Mouse (Mus musculus): Measurements from ENCODE around the gene Bpnt1. TPM values are rescaled to one million over a fixed set of nuclear protein-coding genes. Genes with fewer than 3 reads are reported as not detected.

Bpnt1 gene
- polyA plus RNA-seq, 1 experiment, result 20.0 TPM

DNA sequence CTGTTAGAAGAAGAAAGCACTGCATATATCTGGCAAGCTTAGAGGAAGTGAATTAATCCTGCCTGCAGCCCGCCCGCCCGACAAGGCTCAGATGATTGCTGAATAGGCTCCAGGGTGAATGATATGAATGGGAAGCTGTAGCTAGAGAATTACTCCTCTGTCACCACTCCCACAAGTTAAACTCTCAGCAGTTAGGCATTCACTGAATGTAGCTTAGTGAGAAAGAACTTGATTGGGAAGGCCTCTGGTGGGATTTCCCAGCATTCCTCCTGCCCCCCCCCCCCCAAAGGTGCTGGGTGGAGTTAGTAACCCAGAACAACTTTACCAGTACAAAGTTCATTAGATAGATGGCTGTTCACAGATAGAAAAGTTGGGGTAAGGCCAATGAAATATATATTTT lies 4.6 kb downstream of the Bpnt1 start:
- H3K27me3 ChIP-seq (ENCODE audit: control insufficient read depth, insufficient read depth, insufficient read length), result no peaks in the 10 kb centered on the region
- H3K79me2 ChIP-seq (ENCODE audit: control insufficient read depth, insufficient read depth), result peaks cover 26% of the 10 kb centered on the region
- TF ChIP-seq CEBPB (IDR thresholded peaks at IDR 0.05; ENCODE audit: insufficient read depth, poor library complexity, severe bottlenecking), result no peak
- H3ac ChIP-seq (ENCODE audit: control insufficient read depth, insufficient read length), result no peak overlapping the region
- H3K4me2 ChIP-seq (ENCODE audit: low read depth), result no peak overlapping the region
- peaks cover 5% of the 10 kb centered on the region for H3K36me3 ChIP-seq (ENCODE audit: control insufficient read depth, insufficient read depth)
- H3K4me3 ChIP-seq, result no peak overlapping the region

GRCm38 (mm10) chr1:185342441-185342840 lies 10.5 kb downstream of the Bpnt1 start:
- no peaks in the 10 kb centered on the region for H3K79me2 ChIP-seq (ENCODE audit: control insufficient read depth, insufficient read depth)
- H3K27me3 ChIP-seq (ENCODE audit: control insufficient read depth, insufficient read depth, insufficient read length), result no peaks in the 10 kb centered on the region
- TF ChIP-seq REST (IDR thresholded peaks at IDR 0.05; ENCODE audit: insufficient read depth, insufficient read length), result no peak
- no peak for TF ChIP-seq CEBPB (IDR thresholded peaks at IDR 0.05; ENCODE audit: insufficient read depth, poor library complexity, severe bottlenecking)
- TF ChIP-seq MYOD1 (IDR thresholded peaks at IDR 0.05; ENCODE audit: control insufficient read depth in 1 of 3, insufficient read length in 2 of 3, low read depth in 2 of 3), result no peak
- no peak for TF ChIP-seq MAX (IDR thresholded peaks at IDR 0.05; ENCODE audit: low read depth)
- no peak for TF ChIP-seq POLR2A (IDR thresholded peaks at IDR 0.05; ENCODE audit: insufficient read length, low read depth)
- no peak for TF ChIP-seq USF1 (IDR thresholded peaks at IDR 0.05; ENCODE audit: low read depth)
- TF ChIP-seq POLR2AphosphoS2 (IDR thresholded peaks at IDR 0.05; ENCODE audit: insufficient read length, low read depth), result no peak
- no peak for TF ChIP-seq TCF12 (IDR thresholded peaks at IDR 0.05; ENCODE audit: insufficient read depth, poor library complexity, severe bottlenecking)
- no peak for TF ChIP-seq TCF3 (IDR thresholded peaks at IDR 0.05; ENCODE audit: insufficient read length, low read depth)
- no peak for TF ChIP-seq E2F4 (IDR thresholded peaks at IDR 0.05; ENCODE audit: insufficient read depth)
- no peak for TF ChIP-seq SRF (IDR thresholded peaks at IDR 0.05; ENCODE audit: control insufficient read depth, insufficient read length, low read depth)
- TF ChIP-seq MYOG (IDR thresholded peaks at IDR 0.05; ENCODE audit: control insufficient read depth in 1 of 3, insufficient read depth in 1 of 3, insufficient read length in 2 of 3, low read depth in 2 of 3), result no peak
- H3K36me3 ChIP-seq (ENCODE audit: control insufficient read depth, insufficient read depth), result peaks cover 13% of the 10 kb centered on the region
- H3K4me2 ChIP-seq (ENCODE audit: low read depth), result no peak overlapping the region
- no peak overlapping the region for H3K4me3 ChIP-seq
- no peak overlapping the region for H3ac ChIP-seq (ENCODE audit: control insufficient read depth, insufficient read length)

DNA sequence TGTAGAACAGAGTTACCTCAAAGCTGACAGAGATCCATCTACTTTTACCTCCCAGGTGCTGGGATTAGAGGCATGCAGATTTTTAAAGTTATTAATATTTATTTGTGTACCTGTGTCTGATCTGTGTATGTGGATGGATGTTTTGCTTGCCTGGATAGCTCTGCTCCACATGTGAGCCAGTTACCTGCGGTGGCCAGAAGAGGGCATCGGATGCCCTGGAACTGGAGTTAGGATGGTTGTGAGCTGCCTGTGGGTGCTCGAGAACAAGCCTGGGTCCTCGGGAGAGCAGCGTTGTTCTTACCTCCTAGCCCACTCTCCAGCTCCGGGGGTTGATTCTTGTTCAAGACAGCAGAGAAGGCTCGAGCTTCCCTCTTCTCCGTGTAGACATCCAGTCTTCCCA lies 11.5 kb downstream of the Bpnt1 start:
- TF ChIP-seq MYOG (IDR thresholded peaks at IDR 0.05; ENCODE audit: control insufficient read depth in 1 of 3, insufficient read depth in 1 of 3, insufficient read length in 2 of 3, low read depth in 2 of 3) (no peak), TCF3 (IDR thresholded peaks at IDR 0.05; ENCODE audit: insufficient read length, low read depth) (no peak), POLR2A (IDR thresholded peaks at IDR 0.05; ENCODE audit: insufficient read length, low read depth) (no peak), MYOD1 (IDR thresholded peaks at IDR 0.05; ENCODE audit: control insufficient read depth in 1 of 3, insufficient read length in 2 of 3, low read depth in 2 of 3) (no peak)
- Histone ChIP-seq H3K79me2 (ENCODE audit: control insufficient read depth, insufficient read depth) (no peaks in the 10 kb centered on the region), H3ac (ENCODE audit: control insufficient read depth, insufficient read length) (no peak overlapping the region), H3K27me3 (ENCODE audit: control insufficient read depth, insufficient read depth, insufficient read length) (no peaks in the 10 kb centered on the region), H3K4me2 (ENCODE audit: low read depth) (no peak overlapping the region), H3K36me3 (ENCODE audit: control insufficient read depth, insufficient read depth) (peaks cover 16% of the 10 kb centered on the region), H3K4me3 (no peak overlapping the region)

DNA sequence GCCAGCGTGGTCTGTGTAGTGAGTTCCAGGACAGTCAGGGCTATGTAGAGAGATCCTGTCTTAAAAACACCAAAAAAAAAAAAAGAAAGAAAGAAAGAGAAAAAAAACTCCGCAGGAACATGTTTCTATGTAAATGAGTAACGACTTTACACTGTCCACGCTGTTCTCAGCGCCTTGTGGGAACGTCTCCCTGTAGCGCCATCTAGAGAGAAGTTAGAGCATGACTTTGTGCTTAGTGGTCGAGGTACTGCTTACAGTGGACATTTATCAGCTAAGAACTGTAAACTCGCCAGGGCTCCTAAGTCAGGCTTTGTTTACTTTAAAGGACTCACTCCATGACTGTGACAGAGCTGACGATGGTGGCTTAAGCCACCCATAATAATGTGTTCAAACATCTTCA lies 14.2 kb downstream of the Bpnt1 start:
- Histone ChIP-seq H3K27me3 (ENCODE audit: control insufficient read depth, insufficient read depth, insufficient read length) (no peaks in the 10 kb centered on the region), H3K4me3 (no peak overlapping the region), H3K4me2 (ENCODE audit: low read depth) (no peak overlapping the region), H3ac (ENCODE audit: control insufficient read depth, insufficient read length) (no peak overlapping the region), H3K36me3 (ENCODE audit: control insufficient read depth, insufficient read depth) (peaks cover 21% of the 10 kb centered on the region), H3K79me2 (ENCODE audit: control insufficient read depth, insufficient read depth) (no peaks in the 10 kb centered on the region)
- TF ChIP-seq MYOG (IDR thresholded peaks at IDR 0.05; ENCODE audit: control insufficient read depth in 1 of 3, insufficient read depth in 1 of 3, insufficient read length in 2 of 3, low read depth in 2 of 3), result no peak
- no peak for TF ChIP-seq POLR2A (IDR thresholded peaks at IDR 0.05; ENCODE audit: insufficient read length, low read depth)
- no peak for TF ChIP-seq TCF3 (IDR thresholded peaks at IDR 0.05; ENCODE audit: insufficient read length, low read depth)
- no peak for TF ChIP-seq E2F4 (IDR thresholded peaks at IDR 0.05; ENCODE audit: insufficient read depth)
- no peak for TF ChIP-seq SRF (IDR thresholded peaks at IDR 0.05; ENCODE audit: control insufficient read depth, insufficient read length, low read depth)
- no peak for TF ChIP-seq POLR2AphosphoS2 (IDR thresholded peaks at IDR 0.05; ENCODE audit: insufficient read length, low read depth)
- TF ChIP-seq TCF12 (IDR thresholded peaks at IDR 0.05; ENCODE audit: insufficient read depth, poor library complexity, severe bottlenecking), result no peak

DNA sequence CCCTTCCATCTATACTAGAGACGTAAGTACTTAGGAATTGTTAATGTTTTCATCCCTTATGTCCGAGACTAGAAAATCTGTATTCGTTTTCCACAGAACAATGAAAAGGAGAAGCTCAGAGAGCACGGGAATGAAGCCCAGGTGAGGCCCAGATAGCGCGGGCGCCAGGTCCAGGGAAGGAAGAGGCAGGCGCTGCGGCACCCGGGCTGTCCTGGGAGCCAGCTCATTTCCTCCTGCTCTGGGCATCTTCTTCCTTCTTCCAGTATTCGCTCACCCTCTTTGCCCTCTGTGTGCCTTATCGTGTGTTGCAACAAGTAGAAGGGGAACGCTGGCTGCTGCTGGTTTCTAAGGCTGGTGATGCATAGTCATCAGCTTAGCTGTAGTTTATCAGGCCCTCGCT lies 17.8 kb downstream of the Bpnt1 start:
- no peak for TF ChIP-seq MAX (IDR thresholded peaks at IDR 0.05; ENCODE audit: low read depth)
- no peak for TF ChIP-seq MYOD1 (IDR thresholded peaks at IDR 0.05; ENCODE audit: control insufficient read depth in 1 of 3, insufficient read length in 2 of 3, low read depth in 2 of 3)
- no peak for TF ChIP-seq SRF (IDR thresholded peaks at IDR 0.05; ENCODE audit: control insufficient read depth, insufficient read length, low read depth)
- Histone ChIP-seq H3K4me3 (no peak overlapping the region), H3K79me2 (ENCODE audit: control insufficient read depth, insufficient read depth) (no peaks in the 10 kb centered on the region), H3K27me3 (ENCODE audit: control insufficient read depth, insufficient read depth, insufficient read length) (no peaks in the 10 kb centered on the region), H3K4me2 (ENCODE audit: low read depth) (no peak overlapping the region), H3ac (ENCODE audit: control insufficient read depth, insufficient read length) (no peak overlapping the region), H3K36me3 (ENCODE audit: control insufficient read depth, insufficient read depth) (peaks cover 21% of the 10 kb centered on the region)

DNA sequence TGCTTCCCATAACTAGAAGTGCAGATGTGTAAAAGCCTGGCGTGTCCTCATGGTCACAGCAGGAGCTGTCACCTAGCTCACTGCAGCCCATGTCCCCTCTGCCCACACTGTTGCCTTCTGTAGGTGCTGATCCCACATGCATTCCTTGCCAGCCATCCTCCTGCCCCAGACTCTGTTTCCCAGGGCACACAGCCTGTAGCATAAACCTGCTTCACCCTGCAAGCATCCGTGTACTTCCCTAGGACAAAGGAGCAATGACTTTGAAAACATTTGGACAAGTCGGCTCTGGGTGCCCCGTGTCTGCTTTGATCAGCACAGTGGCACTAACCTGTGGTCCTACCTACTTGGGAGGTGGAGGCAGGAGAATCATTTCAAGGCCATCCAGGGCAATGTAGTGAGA lies 18.7 kb downstream of the Bpnt1 start:
- no peaks in the 10 kb centered on the region for H3K79me2 ChIP-seq (ENCODE audit: control insufficient read depth, insufficient read depth)
- H3K4me2 ChIP-seq (ENCODE audit: low read depth), result no peak overlapping the region
- no peaks in the 10 kb centered on the region for H3K27me3 ChIP-seq (ENCODE audit: control insufficient read depth, insufficient read depth, insufficient read length)
- TF ChIP-seq CEBPB (IDR thresholded peaks at IDR 0.05; ENCODE audit: insufficient read depth, poor library complexity, severe bottlenecking), result no peak
- no peak for TF ChIP-seq E2F4 (IDR thresholded peaks at IDR 0.05; ENCODE audit: insufficient read depth)
- TF ChIP-seq TCF3 (IDR thresholded peaks at IDR 0.05; ENCODE audit: insufficient read length, low read depth), result no peak
- TF ChIP-seq MYOD1 (IDR thresholded peaks at IDR 0.05; ENCODE audit: control insufficient read depth in 1 of 3, insufficient read length in 2 of 3, low read depth in 2 of 3), result no peak
- TF ChIP-seq USF1 (IDR thresholded peaks at IDR 0.05; ENCODE audit: low read depth), result no peak
- no peak for TF ChIP-seq REST (IDR thresholded peaks at IDR 0.05; ENCODE audit: insufficient read depth, insufficient read length)
- no peak for TF ChIP-seq MAX (IDR thresholded peaks at IDR 0.05; ENCODE audit: low read depth)
- TF ChIP-seq SRF (IDR thresholded peaks at IDR 0.05; ENCODE audit: control insufficient read depth, insufficient read length, low read depth), result no peak
- no peak for TF ChIP-seq POLR2A (IDR thresholded peaks at IDR 0.05; ENCODE audit: insufficient read length, low read depth)
- TF ChIP-seq MYOG (IDR thresholded peaks at IDR 0.05; ENCODE audit: control insufficient read depth in 1 of 3, insufficient read depth in 1 of 3, insufficient read length in 2 of 3, low read depth in 2 of 3), result no peak
- no peak for TF ChIP-seq POLR2AphosphoS2 (IDR thresholded peaks at IDR 0.05; ENCODE audit: insufficient read length, low read depth)
- no peak for TF ChIP-seq TCF12 (IDR thresholded peaks at IDR 0.05; ENCODE audit: insufficient read depth, poor library complexity, severe bottlenecking)
- H3K36me3 ChIP-seq (ENCODE audit: control insufficient read depth, insufficient read depth), result peaks cover 21% of the 10 kb centered on the region
- H3K4me3 ChIP-seq, result no peak overlapping the region
- H3ac ChIP-seq (ENCODE audit: control insufficient read depth, insufficient read length), result no peak overlapping the region
